Mouse (Mus musculus) cerebellum, adult 2 months (tissue): Measurements from ENCODE around the gene Prss22.

Source experiments
- CTCF ChIP-seq: fragments of 200-500 bp; IDR thresholded peaks from 2 replicates; pipeline ENCODE4 v1.5.1; 2011; ENCODE audit warnings: low read depth, mild to moderate bottlenecking, control low read depth, low read length, moderate library complexity, borderline replicate concordance; ENCODE audit not compliant: insufficient read depth
- POLR2A ChIP-seq: fragments of 200-500 bp; IDR thresholded peaks from 2 replicates; pipeline ENCODE4 v1.6.1; 2011; ENCODE audit warnings: low read length, control low read depth, borderline replicate concordance; ENCODE audit not compliant: insufficient read depth

DNA sequence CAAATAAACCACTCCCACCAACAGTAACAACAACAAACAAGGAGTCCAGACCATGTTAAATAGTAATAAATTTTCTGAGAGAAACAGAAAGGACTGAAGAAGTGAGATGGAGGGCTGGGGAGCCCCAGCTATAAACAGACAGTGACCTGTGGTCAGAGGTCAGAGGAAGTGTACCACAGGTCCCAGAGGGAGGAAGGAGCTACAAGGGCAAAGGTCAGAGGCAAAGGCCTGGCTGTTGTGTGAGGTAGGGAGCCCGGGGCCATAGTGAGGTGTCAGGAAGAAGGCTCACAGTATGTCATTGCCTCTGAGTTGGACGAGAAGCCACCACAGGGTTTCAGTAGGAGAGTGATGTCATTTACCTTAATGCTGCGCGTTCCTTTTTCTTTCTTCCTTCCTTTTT is 15.0 kb downstream of the Prss22 start:
- TF ChIP-seq CTCF (no peak), POLR2A (no peak)
